Mouse (Mus musculus) lung, adult 2 months (tissue): ENCODE data around the gene Cdk9.

Experiments
- CTCF ChIP-seq: fragments of 200-500 bp; IDR thresholded peaks from 2 replicates; pipeline ENCODE4 v1.5.1; 2011; ENCODE audit warnings: mild to moderate bottlenecking, low read length, control low read depth; ENCODE audit not compliant: insufficient read depth
- POLR2A ChIP-seq: fragments of 200-500 bp; IDR thresholded peaks from 2 replicates; pipeline ENCODE4 v1.6.1; 2011; ENCODE audit warnings: low read depth, mild to moderate bottlenecking, control low read depth, low read length, borderline replicate concordance; ENCODE audit errors: extremely low read depth

- TF ChIP-seq CTCF: no peak
- no peak for TF ChIP-seq POLR2A
These were observed 51.3 kb downstream of the Cdk9 start for GRCm38 (mm10) chr2:32661509-32662107.
